Mouse (Mus musculus) cortical plate, adult 2 months (tissue): ENCODE data around the gene Fbxl7. TPM values are rescaled to one million over a fixed set of nuclear protein-coding genes. Genes with fewer than 3 reads are reported as not detected.

Source experiments
- H3K27ac ChIP-seq: fragments of 200-500 bp; 2 replicates; pipeline ENCODE4 v1.5.1; 2012; ENCODE audit warnings: low read length, control low read depth, inconsistent platforms; ENCODE audit not compliant: insufficient read depth
- H3K4me1 ChIP-seq: fragments of 200-500 bp; 2 replicates; pipeline ENCODE4 v1.6.1; 2011; ENCODE audit warnings: low read length; ENCODE audit not compliant: control insufficient read depth, insufficient read depth
- H3K4me3 ChIP-seq: fragments of 200-500 bp; 2 replicates; pipeline ENCODE4 v1.5.1; 2011; ENCODE audit warnings: mild to moderate bottlenecking, low read length, control low read depth; ENCODE audit not compliant: insufficient read depth
- CTCF ChIP-seq: fragments of 200-500 bp; IDR thresholded peaks from 2 replicates; pipeline ENCODE4 v1.5.1; 2011; ENCODE audit warnings: mild to moderate bottlenecking, control low read depth, low read length; ENCODE audit not compliant: insufficient read depth; ENCODE audit errors: extremely low read depth
- POLR2A ChIP-seq: fragments of 200-500 bp; IDR thresholded peaks from 2 replicates; pipeline ENCODE4 v1.6.1; 2011; ENCODE audit warnings: mild to moderate bottlenecking, low read length, control low read depth; ENCODE audit not compliant: insufficient read depth; ENCODE audit errors: extremely low read depth
- polyA plus RNA-seq: library from polyadenylated mRNA; depleted of rRNA; stranded (reverse); fragments of >200 nt; gene quantifications from 2 replicates; pipeline ENCODE4 v1.2.3, GENCODE M21; 2012

The Fbxl7 gene
- polyA plus RNA-seq, 1 experiment, result 0.96 TPM

DNA sequence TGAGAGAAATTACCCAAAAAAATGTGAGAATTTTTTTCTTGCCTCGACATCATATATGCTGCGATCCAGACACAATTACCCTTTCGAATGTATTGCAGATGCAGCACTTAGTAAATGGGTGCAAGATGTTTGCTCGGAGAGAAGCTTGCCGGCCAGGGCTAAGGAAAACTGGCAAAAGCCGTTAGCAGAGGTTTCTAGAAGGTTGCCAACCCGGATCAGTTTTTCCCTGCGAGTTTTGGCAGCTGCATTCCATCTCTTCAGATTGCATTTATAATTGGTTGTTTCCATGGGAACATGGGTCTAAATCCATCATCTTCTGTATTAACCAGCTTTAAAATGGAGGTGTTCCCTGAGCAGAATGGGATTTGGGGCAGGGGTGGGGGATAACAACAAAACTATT lies 240.4 kb downstream of the Fbxl7 start:
- TF ChIP-seq POLR2A (no peak), CTCF (no peak)
- Histone ChIP-seq H3K4me3 (peak overlapping the region; percentile 23; the same call in 1 of the 2 replicates), H3K4me1 (no peaks in the 10 kb centered on the region), H3K27ac (no peak overlapping the region)

- no peak overlapping the region for H3K4me3 ChIP-seq
- H3K4me1 ChIP-seq, result no peaks in the 10 kb centered on the region
- TF ChIP-seq CTCF (peak; percentile 40; the same call in 1 of the 2 replicates), POLR2A (no peak)
- no peak overlapping the region for H3K27ac ChIP-seq
Measured at GRCm38 (mm10) chr15:26642563-26642962, 252.8 kb downstream of the Fbxl7 start.

DNA sequence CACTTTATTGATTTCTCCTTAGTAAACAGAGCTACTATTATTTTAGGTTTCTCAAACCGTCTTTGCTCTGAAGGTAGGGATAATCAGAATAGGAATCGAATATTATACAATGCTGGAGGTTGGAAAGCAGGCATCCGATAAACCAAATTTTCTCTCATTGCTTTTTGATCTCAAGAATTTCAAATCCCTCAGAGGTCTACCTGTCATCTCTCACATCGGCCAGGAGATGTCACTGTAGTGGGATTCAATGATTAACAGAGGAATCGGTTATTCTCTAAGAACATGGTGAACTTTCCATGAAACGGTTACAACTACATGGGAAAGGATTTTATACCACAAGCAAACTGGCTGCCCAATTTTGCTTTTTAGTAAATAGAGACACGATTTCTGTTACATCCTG lies 255.7 kb downstream of the Fbxl7 start:
- Histone ChIP-seq H3K27ac (no peak overlapping the region), H3K4me3 (no peak overlapping the region), H3K4me1 (no peaks in the 10 kb centered on the region)
- TF ChIP-seq POLR2A, result no peak
- peak; percentile 10; the same call in 1 of the 2 replicates for TF ChIP-seq CTCF

DNA sequence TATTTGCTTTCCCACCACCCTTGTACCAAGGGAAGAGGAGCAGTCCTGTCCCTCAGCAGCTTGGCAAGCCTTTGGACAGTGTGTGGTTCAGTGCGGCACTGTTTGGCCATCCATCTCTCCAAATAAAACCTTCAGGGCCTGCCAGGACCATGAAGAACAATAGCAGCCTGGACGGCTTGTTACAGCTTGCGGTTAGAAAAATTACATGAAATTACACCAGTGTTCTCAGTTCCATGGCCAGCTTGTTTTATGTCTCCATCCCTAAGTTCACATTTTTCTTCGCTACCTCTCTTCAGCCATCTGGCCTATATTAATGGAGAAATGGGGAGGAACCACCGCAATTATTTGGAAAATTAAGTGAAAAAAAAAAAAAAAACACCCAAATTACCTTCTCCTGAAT lies 259.8 kb downstream of the Fbxl7 start:
- no peak for TF ChIP-seq POLR2A
- no peak for TF ChIP-seq CTCF
- Histone ChIP-seq H3K4me3 (no peak overlapping the region), H3K27ac (no peak overlapping the region), H3K4me1 (no peaks in the 10 kb centered on the region)

GRCm38 (mm10) chr15:26628181-26628580 lies 267.2 kb downstream of the Fbxl7 start:
- no peak for TF ChIP-seq POLR2A
- no peak for TF ChIP-seq CTCF
- no peak overlapping the region for H3K27ac ChIP-seq
- no peak overlapping the region for H3K4me3 ChIP-seq
- H3K4me1 ChIP-seq, result no peaks in the 10 kb centered on the region

DNA sequence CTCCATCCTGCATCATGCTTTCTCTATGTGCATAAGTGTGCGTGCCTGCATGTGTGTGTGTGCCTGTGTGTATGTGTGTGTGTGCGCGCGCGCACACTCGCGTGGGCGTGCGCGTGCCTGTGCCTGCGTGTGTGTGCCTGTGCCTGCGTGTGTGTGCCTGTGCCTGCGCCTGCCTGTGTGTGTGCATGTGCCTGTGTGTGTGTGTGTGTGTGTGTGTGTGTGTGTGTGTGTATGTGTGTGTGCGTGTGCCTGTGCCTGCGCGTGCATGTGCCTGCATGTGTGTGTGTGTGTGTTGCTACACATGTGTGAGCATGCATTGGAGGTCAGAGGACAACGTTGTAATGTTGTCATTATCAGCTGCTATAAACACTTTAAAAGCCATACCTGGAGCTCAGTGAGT lies 272.1 kb downstream of the Fbxl7 start:
- H3K27ac ChIP-seq, result no peak overlapping the region
- H3K4me3 ChIP-seq, result no peak overlapping the region
- no peaks in the 10 kb centered on the region for H3K4me1 ChIP-seq
- no peak for TF ChIP-seq POLR2A

- Histone ChIP-seq H3K27ac (no peak overlapping the region), H3K4me3 (no peak overlapping the region), H3K4me1 (no peaks in the 10 kb centered on the region)
- no peak for TF ChIP-seq POLR2A
- peak; percentile 80 for TF ChIP-seq CTCF
Measured at GRCm38 (mm10) chr15:26620279-26620678, 275.1 kb downstream of the Fbxl7 start.

DNA sequence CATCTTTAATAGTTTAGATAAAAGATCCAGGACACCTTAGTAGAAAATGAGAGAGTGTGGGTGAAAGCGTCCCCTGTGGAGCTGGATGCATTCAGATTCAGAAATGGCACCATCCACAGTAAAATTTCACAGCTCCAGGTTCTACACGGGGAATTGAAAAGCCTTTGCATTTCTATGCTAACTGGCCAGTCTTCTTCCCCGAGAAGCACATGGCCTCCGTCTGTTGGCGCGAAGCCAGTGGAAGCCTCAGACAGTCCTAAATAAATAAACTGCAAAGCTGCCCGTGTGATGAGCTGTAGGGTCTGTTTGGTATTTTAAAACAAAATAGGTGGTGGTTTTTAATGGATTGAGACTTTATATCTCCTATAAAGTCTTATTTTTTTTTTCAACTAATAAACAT lies 276.2 kb downstream of the Fbxl7 start:
- no peak for TF ChIP-seq POLR2A
- TF ChIP-seq CTCF, result no peak
- Histone ChIP-seq H3K4me3 (no peak overlapping the region), H3K27ac (no peak overlapping the region), H3K4me1 (no peaks in the 10 kb centered on the region)

GRCm38 (mm10) chr15:26596239-26596638 lies 299.1 kb downstream of the Fbxl7 start:
- Histone ChIP-seq H3K4me3 (no peak overlapping the region), H3K4me1 (no peaks in the 10 kb centered on the region), H3K27ac (no peak overlapping the region)
- TF ChIP-seq CTCF (no peak), POLR2A (no peak)

DNA sequence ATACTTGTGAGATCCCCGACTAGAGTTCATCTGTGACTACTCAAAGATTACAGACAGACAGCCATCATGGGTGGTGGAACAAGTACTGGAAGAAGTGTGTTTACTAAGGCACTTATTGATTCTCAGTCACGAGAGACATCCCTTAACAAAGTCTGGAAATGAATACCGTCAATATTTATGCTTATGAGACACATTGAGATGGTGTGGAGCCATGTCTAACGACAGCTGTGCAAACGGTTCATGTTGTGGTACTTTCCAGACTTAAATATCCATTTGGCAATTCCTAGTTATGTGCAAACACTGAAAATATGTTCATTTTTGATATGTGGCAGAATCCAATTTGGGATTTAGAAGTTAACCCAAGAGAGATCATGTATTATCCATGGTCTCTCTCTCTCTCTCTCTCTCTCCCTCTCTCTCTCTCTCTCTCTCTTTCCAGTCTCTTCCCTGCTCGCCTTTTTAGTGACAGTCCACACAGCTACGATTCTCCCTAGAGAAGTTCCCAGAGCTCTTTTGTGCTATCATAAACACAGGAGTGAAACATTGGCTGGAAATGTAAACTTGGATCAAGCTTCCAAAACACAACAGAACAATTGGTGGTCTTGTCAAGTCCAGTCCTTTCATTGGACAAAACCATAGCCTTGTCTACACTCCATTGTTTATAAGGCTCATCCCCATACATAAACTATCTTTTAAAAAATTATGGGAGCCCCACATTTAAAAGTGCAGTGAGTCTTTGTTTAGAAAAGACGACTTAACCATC lies 315.3 kb downstream of the Fbxl7 start:
- H3K4me3 ChIP-seq, result no peak overlapping the region
- TF ChIP-seq CTCF (no peak), POLR2A (no peak)

DNA sequence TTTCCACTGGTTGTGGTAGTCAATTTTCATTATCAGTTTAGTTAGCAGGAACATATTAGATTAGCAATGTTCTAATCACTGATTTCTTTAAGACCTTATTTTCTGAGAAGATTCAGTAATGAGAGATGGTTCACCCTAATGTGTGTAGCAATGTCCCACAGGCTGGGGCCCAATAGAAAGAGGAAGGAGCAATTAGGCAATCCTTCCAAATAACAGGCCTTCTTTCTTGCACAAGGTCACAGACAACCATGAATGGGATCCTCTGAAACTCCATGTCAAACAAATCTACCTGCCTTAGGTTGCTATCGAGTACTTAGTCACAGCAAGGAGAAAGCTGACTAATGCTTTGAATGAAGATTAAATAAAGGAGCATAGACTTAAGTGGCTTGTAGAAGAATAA lies 316.9 kb downstream of the Fbxl7 start:
- no peak overlapping the region for H3K4me3 ChIP-seq
- no peak overlapping the region for H3K27ac ChIP-seq
- H3K4me1 ChIP-seq, result no peaks in the 10 kb centered on the region
- no peak for TF ChIP-seq CTCF
- no peak for TF ChIP-seq POLR2A

More for the DNA sequence above, 315.3 kb downstream of the Fbxl7 start:
- Histone ChIP-seq H3K27ac (no peak overlapping the region), H3K4me1 (no peaks in the 10 kb centered on the region)
